Mouse (Mus musculus) ZHBTc4 (cell line): ENCODE data around the gene 9130213A22Rik.

Experiments
- DNase-seq: peaks from one replicate; pipeline ENCODE4 v3.0.0-alpha.2; 2011; ENCODE audit warnings: low read depth, low spot score

The 9130213A22Rik gene

DNA sequence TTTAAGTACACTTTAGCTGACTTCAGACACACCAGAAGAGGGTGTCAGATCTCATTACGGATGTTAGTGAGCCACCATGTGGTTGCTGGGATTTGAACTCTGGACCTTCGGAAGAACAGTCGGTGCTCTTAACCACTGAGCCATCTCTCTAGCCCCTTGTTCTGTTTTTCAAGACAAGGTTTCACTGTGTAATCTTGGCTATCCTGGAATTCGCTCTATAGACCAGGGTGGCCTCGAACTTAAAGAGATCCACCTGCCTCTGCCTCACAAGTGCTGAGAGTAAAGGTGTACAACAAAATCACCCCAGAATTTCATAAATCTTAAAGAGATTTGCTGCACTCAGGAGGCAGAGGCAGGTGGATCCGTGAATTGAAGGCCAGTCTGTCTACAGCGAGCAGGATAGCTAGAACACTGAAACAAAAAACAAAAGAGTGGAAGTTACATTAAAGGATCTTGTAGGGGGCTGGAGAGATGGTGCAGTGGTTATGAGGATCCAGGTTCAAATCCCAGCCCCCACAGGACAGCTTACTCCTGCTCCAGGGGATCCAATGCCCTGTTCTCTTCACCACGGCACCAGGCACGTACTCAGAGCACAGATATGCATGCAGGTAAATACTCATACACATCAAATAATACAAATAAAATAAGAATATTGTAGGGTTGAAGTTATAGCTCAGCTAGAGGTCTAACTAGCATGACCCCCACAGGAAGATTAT, 46.5 kb downstream of the 9130213A22Rik start:
- DNase-seq: peak; percentile 87

DNA sequence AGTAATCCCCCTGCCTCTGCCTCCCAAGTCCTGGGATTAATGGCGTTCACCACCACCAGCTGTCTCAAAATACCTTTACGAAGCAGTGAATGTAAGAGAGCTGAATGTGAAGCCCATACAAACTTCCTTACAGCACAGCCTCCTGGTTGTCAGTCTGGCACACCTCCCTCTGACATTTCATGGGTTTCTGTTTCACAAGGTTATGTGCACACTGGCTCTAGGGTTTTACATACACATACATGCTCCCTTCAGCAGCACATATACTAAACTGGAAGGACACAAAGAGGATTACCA, 47.7 kb downstream of the 9130213A22Rik start:
- DNase-seq: no peak

GRCm38 (mm10) chr11:69073951-69074775, 48.2 kb downstream of the 9130213A22Rik start:
- no peak for DNase-seq

- peak; percentile 96 for DNase-seq
Observed at GRCm38 (mm10) chr11:69073065-69073888, 49.1 kb downstream of the 9130213A22Rik start.

DNA sequence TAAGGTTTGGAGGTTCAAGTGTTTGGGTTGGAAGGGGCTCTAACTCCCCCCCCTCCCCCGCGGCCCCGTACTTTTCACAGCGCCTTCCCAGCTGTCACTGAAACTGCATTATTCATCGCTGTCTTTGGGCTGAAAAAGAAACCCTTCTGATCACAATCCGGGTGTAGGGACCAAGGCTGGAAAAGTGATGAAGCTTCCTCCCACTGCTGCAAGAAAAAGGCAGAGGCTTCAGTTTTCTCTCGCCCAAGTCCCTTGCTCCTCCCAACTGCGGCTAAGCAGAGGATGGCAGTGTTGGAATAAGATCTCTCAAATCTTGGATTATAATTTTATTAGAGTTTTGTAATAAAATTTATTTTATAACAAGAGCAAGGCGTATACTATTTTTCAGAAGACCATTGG, 49.7 kb downstream of the 9130213A22Rik start:
- no peak for DNase-seq

- no peak for DNase-seq
Observed at GRCm38 (mm10) chr11:69072234-69072633, 50.2 kb downstream of the 9130213A22Rik start.

DNA sequence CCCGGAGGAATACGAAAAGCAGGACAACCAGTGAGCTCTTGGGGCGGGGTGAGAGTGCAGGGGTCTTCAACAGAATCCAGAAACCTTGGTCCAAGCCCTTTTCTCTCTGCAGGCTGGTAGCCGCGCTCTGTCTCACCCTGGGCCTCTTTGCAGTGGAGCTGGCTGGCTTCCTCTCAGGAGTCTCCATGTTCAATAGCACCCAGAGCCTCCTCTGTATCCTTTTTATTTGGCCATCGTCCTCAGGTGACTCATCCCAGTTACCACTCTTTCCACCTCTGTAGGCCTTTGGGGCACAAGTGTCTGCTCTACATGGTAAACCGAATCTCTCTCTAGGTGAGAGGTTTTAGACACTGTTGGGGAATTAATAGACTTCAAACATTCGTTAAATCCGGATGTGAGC, 51.1 kb downstream of the 9130213A22Rik start:
- DNase-seq: no peak

DNA sequence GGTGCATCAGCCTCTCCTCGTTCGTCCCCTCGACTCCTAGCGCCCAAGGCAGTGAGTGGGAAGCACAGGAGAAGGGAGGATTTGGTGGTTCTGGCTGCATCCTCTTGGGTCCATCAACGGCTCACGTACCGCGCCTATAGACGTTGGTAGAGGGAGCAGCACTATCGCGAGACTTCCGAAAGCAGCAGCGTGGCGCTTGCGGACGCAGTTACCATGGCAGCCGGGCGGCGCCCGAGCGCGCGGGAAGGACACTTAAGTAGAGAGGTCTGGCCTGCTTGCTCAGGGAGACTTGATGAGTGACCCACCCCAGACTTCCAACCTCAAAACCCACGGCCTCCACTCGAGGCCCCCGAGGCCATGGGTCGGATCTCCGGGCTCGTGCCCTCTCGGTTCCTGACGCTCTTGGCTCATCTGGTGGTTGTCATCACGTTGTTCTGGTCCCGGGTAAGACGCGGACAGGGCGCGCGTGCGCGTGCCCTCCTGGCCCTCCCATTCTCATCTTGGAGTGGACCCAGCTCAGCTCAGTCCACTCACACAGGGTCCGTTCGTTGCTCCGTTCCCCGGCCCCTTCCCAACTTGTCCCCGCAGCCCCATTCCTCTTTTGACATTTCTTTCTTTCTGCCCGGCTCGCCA, 51.7 kb downstream of the 9130213A22Rik start, which contains the start of gene Tmem107:
Tmem107 (plus strand) TSS at position 217 of the 633 bp plus-strand sequence.
- DNase-seq: peak; percentile 96

DNA sequence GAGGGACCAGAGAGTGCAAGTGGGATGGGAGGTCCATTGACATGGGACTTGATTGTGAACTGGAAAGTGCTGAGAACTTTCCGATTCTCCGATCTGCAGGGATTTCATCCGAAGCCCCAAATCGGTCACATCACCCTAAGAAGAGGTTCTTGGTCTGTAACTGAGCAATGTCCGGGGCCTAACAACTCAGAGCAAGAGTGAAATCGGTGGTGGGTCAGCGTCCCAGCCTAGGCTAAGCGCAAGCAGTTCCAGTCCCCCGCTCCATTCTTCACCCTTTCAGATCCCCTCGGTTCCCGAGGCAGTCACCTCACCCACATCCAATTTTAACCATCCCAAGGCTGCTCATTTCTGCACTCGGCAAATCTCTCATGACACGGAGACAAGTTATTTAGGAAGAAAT, 52.3 kb downstream of the 9130213A22Rik start:
- DNase-seq: no peak
